Mouse (Mus musculus): ENCODE measurements at regions not wholly inside any gene's neighbourhood (a gene's known extent, or its start where the extent isn't known, plus 50 kb on each side); places are given as distances from the start of the nearest gene placed in this dataset.
A peak's percentile ranks its signal among the peaks of the same experiment; 100 is the strongest.

GRCm38 (mm10) chr19:23044510-23045464 is 96.2 kb upstream of the Klf9 start:
- peak in 1 of 2 experiments; percentile 39 for DNase-seq

DNA sequence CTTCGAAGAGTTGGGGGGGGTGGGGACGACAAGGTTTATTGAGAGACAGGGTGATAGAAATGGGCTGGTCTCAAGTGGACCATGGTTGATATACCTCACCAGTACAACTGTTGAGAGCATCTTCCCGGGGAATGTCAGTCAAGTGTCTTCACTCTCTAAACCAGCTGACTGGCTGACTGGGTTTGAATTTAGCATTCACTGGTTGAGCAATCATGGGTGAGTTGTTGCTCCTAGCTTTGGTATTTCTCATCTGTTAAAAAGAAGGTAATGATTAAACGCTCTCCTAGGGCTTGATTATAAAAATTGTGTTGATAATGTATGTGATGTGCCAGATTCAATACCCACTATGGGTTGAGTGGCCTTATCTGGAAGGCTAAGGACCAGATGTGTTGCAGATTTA is 89.6 kb upstream of the Klf9 start:
- peak in 1 of 2 experiments; percentile 47 for DNase-seq

DNA sequence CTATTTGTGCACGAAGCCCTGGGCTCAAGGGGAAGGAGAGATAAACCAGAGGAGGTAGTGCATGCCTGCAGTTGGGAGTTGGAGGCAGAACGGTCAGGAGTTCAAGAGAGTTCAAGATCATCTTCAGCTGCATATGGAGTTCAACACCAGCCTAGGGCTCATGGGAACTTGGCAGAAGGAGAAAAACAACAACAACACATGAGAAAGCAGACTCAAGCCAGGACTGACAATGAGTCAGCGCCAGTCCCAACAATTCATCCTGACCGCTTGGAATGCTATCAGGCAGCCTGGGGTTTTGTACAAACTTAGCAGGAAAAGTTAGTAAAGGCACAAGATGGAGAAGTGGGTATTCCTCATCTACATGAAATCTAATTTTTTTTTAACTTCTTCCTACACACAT is 86.6 kb upstream of the Klf9 start:
- no peak for DNase-seq

GRCm38 (mm10) chr19:23055916-23056805 is 84.9 kb upstream of the Klf9 start:
- peak in 1 of 2 experiments; percentile 58 for DNase-seq

DNA sequence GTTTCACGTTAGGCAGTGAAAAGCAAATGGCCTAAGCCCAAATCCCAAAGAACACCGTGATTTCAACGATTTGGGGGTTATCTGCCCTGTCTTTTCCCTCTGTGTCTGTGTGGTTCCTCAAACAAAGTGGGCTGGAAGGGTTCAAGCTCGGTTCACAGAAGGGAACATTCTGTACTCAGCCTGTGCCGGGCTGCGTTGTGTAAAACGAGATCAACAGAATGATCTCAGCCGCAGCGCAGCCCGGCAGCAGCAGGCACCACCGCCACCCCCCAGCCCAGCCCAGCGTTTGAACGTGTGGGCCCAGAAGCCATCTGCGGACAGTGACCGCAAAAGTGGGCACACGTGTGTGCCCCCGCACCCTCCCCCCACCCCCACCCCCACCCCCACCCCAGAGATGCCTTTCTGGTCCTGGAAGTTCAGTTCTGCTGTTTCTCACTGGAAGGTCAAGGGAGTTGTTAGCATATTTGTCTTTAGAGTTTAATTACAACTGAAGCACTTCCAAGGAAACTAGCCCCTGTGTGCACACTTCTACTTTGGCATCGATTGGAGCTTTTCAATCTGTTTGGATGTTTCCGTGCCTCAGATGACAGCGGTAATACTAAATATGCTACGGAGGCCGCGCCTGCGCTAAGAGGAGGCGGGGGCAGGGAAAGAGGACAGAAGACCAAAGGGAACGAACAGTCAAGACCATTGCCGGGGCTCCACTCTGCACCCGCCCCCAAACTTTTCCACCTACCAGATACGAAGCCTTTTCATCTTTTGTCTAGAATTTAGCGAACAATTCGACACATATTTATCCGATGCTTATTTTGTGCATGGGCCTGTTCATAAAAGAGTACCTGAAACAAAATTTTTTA is 83.9 kb upstream of the Klf9 start:
- peak; percentile 81 to 96 for DNase-seq

DNA sequence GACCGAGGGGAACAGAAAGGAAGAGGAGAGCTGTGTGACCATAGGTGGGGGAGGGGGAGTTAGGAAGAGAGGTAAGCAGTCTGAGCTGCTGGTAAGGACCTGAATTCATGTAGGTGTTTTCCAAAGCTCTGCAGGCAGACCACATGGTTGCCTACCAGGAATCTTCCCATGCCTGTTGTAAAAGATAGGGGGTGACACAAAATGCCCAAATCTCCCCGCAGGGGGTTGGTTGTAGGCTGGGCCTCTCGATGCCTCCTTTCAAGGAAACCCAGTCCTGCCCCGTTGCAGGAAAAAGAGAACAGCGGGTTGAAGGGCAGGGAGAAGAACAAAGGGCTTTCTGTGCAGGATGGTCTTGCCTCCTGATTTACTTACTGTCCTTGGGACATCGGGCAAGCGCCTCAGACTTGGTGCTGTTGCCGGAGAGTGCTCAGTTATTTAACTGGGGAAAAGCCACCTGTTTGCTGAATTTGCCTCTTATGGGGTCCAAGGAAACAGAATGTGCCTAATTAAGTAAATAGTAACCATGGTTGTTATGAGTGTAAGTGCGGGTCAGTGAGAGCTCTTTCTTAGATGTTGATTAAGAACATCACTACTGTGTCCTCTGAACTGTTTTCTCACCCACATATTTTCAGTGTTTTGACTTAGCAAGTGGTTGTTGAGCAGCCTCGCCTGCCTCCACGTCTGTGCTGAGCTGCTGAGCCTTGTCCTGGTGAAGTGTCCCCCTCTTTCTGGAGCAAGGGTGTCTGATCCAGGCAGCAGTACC is 83.1 kb upstream of the Klf9 start:
- peak; percentile 48 to 75 for DNase-seq

GRCm38 (mm10) chr19:23058502-23058900 is 82.5 kb upstream of the Klf9 start:
- peak in 1 of 2 experiments; percentile 37 for DNase-seq

DNA sequence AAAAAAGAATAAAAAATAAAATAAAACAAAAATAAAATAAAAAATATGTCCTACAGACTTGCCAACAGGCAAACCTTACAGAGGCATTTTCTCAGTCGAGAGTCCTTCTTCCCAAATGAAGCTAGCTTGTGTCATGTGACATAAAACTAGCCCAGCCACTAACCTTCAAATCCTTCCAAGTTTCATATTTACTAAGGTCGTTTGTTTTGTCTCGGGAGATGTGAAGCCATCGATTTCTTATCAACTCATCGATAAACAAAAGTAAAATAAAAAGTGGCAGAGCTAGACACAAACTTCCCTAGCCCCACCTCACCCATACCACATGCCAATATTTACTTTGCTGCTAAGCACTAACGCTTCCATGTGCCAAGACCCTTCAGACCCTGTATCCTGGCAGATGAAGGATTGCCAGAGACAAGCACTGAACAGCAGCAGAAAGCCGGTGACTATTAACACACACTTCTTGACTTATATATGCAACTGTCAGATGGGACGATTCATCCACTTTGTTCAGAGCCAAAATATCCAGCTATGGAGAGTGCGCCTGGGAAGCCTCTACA is 79.9 kb upstream of the Klf9 start:
- DNase-seq, result peak in 1 of 2 experiments; percentile 35

GRCm38 (mm10) chr19:23061906-23062305 is 79.1 kb upstream of the Klf9 start:
- DNase-seq, result peak in 1 of 2 experiments; percentile 36

DNA sequence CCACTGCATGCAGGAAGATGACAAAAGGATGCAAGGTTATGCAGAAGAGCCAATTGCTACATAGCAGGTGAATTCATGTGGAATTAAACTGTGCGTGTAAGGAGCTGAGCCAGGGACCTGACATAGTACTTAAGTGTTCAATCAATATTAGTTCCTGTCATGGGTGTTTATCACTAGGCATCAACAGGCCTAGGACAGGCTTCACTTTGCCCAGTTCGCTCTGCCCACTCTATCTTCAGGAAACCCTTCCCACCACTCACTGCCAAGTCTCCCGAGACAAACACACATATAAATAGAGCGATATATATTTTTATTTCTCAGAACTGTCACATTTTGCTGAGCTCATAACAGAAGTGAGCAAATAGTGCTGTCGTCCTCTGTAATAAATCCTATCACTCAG is 78.2 kb upstream of the Klf9 start:
- peak in 1 of 2 experiments; percentile 47 for DNase-seq

DNA sequence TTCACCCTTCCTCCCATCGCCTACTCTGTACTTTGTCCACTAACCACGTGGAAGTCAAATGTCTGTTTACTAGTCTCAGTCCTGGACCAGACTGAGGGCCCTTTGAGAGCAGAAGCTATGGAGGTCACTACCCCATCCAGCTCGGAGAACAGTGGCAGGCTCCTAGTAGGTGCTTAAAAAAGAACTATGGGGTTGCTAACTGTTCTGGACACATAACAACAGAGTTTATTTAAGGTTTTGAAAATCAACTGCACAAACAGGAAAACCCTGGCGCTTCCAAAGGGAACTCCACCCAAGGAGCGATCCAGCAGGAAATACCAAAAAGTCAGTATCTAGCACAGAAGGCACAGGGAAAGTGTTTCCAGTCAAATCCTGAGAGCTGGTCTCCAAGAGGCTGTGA is 75.5 kb upstream of the Klf9 start:
- DNase-seq, result peak; percentile 71 to 84

DNA sequence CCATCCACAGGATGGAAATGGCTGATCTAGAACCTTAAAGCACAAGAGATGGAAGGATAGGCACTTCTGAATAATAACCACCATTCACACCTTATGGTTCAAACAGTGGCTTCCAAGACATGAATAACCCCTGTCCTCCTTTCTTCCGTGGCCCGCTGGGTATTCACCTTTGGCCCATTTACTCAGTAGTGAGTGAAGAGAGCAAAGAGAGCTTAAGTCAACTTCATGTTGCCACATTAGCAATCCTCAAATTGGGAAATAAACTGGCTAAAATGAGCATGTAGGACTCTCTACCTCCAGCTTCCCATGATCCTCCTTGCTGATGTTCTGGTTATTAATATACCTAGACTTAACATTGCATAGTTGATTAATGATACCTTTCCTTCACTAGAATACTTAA is 74.3 kb upstream of the Klf9 start:
- DNase-seq, result peak; percentile 53 to 86

DNA sequence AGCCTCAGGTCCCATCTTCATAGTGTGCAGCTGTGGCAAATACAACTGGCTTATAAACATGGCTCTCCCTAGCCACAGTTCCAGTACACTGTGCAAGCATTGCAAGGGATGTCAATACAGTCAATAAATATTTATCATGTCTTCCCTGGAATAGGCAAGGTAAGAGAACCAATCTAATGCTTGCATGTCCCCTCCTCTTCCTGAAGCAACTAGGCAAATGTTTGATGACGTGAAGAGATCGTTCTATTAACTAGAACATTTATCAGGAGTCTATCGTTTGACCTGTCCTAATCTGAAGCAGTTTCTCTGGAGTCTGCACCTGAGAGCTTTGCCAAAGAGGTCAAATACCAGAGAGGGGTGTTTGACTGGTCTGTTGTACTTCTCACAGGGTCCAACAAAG is 72.4 kb upstream of the Klf9 start:
- no peak for DNase-seq

DNA sequence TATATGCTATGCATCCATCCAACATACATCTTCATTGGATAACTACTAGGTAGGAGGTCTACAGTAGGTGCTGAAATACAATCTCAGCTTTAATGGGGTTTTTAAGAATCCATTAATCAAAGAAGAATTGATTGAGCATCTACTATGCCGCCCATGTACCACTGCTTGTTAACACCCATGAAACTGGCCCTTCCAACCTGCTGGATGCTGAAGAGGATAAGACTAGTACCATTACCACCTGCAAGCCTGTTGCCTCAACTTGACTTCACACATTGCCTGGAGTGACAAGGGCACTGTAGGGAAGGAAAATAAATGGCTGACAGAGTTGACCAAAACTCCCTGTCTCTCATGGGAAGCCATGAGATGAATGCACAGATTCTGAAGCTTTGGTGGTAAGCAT is 71.4 kb upstream of the Klf9 start:
- DNase-seq, result no peak

GRCm38 (mm10) chr19:23071000-23071399 is 70.0 kb upstream of the Klf9 start:
- DNase-seq, result no peak

DNA sequence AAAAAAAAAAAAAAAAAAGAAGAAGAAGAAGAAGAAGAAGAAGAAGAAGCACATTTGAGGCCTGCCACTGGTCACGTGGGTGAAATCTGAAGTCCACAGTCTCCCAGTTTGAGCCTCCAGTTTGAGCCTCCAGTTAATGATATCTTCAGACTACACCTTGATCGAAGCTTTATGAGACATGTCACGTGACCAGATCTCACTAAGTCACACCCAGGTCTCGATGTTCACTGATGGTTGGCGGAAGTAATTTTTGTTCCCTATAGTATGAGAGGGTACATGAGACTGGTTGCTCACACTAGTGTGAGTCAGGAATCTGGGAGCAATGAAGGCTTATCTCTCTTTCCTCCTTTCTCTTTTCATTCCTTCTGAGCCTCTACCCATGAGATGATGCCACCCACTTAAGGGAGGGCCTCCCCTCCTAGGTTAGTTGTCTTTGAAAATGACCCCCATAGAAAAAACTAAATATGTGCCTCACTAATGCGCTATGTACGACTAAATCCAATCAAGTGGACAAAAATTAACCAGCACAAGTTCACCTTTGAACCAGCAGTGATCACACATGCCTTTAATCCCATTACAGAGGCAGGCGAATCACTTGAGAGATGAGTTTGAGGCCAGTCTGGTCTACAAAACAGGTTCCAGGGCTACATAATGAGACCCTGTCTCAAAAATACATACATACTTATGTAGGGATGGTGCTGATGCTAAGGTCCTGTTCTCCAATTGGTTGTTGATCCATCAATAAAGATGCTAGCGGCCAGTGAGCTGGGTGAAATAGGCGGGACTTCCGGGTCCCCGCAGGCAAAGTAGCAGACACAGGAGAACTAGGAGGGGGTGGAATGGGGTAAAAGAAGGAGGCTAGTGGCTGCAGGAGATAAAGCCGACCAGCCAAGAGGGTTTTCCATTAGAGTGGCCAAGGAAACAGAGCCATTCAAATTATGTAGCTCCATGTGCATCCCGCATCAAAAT is 66.1 kb upstream of the Klf9 start:
- DNase-seq, result peak in 1 of 2 experiments; percentile 63

DNA sequence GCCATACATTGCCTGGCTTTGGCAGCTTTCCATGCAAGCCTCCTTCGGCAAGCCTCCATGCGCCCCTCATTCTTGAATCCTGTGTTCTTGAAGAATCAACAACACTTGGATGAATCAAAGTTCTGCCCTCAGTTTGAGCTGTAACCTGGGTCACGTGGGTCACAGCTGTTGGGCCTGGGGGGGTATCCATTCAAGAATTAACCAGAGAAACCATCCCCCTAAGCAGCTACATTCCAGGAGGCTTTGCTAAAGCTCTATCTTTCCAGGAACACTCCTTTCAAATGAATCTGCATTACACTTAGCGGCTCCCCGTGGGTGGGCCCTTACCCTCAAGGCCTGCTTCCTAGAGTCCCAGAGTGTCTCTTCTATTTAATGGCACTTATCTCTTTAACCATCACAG is 65.2 kb upstream of the Klf9 start:
- peak; percentile 65 to 83 for DNase-seq

DNA sequence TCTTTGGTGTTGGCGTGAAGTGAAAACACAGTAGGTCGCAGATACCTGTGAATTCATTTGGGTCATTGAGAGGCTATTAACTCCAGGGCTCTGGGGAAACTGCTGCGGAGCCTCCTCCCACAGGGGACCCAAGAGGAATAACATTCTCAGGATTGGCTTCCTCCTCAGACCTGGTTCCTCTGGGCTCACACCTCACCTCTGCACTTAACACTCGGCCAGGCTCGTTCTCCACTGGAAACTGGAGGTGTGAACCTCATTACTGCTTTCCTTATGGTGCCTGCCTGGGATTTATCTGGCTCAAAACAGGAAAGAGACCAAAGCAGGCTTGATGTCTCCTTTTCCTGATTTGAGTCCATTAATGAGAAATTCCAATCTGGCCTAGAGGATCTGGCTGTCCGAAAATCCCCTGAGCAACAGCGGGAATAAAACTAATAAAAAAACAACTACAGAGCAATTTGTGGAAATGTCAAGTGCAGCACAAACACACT is 55.8 kb upstream of the Klf9 start:
- DNase-seq, result no peak

GRCm38 (mm10) chr19:23087575-23087974 is 53.5 kb upstream of the Klf9 start:
- DNase-seq, result no peak

- DNase-seq, result no peak
Observed at GRCm38 (mm10) chr19:23089081-23089480, 51.9 kb upstream of the Klf9 start.

All from kidney, postnatal 25 days (tissue).